Mouse (Mus musculus): ENCODE measurements around the gene 2310061I04Rik. TPM values are rescaled to one million over a fixed set of nuclear protein-coding genes. Genes with fewer than 3 reads are reported as not detected.
"Not testable (repeated sequence)": the region's sequence is repeated elsewhere in the genome, so short reads cannot be mapped to it uniquely, and the experiment has no call there.

The 2310061I04Rik gene
- 10 to 100 TPM; 49.6 to 56.2 TPM for total RNA-seq (2021)
- long read RNA-seq, experiment 1, transcript 2310061I04Rik-204 (6 exons, 1,293 nt), result major isoform, 39 of 45 reads
- long read RNA-seq, experiment 1, partial matches to known transcripts, result 1 of 45 reads
- long read RNA-seq, experiment 1, other reads (novel, unspliced or antisense), result 3 of 45 reads
- long read RNA-seq, experiment 2, transcript 2310061I04Rik-204 (6 exons, 1,293 nt), result major isoform, 44 of 65 reads
- long read RNA-seq, experiment 2, transcript 2310061I04Rik-203 (6 exons, 1,193 nt), result minor isoform, 9 of 65 reads
- long read RNA-seq, experiment 2, partial matches to known transcripts, result 1 of 65 reads
- long read RNA-seq, experiment 2, other reads (novel, unspliced or antisense), result 6 of 65 reads

DNA sequence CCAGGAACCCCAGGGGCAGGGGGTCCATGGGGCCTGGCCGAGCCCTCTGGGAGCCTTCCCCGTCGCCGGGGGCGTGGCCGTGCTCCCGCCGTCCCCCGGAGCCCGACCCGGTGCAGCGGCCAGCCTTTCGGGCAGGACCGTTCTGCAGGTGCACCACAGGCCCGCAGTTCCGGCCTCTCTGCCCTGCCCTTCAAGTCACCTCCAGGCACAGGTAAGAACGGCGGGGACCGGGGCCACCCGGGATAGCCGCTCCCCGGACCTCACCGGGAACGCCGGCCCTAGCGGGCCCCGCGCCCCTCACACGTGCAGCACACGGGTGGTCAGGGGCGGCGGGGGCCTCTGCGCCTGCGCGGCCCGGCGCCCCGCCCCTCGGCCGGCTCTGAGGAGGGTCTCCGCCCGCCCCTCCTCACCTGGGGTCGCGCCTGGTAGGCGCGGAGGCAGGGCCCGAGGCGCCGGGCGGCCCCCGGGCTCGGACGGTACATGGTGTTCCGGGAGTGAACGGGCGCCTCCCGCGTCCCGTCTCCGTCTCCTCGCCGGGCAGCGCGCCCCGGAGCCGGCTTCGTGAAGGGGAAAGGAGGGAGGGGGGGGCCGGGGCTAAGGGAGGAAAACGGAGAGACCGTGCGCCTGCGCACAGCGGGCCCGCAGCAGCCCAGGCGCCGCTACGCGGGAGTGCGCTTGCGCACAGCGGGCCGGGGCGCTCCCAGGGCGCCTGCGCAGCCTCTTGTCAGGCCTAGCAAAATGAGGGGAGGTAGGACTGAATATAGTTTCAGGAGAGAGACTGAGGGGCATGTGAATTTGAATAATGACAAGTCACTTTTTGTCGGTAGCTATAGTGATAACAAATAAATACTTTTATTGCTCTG lies at the start of gene 2310061I04Rik:
TSS of gene 2310061I04Rik (minus strand) at position 651 of the 863 bp plus-strand sequence.
- peak; percentile 94 for DNase-seq

- no peak for DNase-seq
Measured at GRCm38 (mm10) chr17:35939941-35940340, 42.7 kb upstream of the 2310061I04Rik start.

- DNase-seq, result no peak
Measured at GRCm38 (mm10) chr17:35939108-35939507, 41.9 kb upstream of the 2310061I04Rik start.

DNA sequence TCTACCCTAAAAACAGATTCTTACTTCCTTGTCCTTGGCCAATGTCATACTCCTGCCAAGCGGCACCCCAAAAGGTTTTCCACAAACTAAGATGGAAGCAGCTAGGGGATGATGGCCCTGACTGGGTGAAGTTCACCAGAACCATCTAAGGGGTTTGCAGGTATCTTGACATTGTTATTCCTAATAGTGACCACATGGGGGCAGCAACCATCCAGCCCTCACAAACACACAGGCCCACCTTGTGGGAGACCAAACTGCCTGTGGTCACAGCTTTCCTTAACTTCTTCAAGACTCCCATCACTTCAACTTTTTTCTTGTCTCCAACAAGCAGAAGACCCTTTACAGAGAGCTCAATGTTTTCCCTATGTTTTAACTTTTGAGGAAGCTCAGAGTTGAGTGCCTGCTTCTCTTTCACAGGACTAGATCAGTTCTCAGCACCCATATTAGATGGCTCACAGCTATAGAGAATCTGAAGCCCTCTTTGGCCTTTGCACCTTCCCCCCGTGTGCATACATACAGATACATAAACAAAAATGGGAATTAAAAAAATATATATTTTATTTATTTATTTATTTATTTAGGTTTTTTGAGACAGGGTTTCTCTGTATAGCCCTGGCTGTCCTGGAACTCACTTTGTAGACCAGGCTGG lies 40.6 kb upstream of the 2310061I04Rik start:
- no peak for DNase-seq

DNA sequence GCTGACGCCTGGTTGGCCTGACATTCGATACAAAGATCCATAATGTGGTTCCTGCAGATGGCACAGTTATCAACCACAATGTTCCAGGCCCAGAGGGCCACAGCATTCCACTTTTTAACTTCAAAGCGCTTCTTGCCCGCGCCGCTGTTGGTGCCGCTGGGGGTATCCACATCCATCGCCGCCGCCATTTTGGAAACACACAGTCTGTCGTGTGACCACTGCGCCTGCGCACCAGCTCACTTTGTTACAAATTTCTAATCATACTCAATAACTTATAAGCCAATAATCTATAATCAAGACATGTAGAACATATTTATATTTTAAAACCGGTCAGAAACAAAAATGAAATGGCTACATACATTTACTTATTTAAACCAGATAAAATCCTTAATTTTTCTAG lies 38.5 kb upstream of the 2310061I04Rik start:
- not testable (repeated sequence) for DNase-seq

DNA sequence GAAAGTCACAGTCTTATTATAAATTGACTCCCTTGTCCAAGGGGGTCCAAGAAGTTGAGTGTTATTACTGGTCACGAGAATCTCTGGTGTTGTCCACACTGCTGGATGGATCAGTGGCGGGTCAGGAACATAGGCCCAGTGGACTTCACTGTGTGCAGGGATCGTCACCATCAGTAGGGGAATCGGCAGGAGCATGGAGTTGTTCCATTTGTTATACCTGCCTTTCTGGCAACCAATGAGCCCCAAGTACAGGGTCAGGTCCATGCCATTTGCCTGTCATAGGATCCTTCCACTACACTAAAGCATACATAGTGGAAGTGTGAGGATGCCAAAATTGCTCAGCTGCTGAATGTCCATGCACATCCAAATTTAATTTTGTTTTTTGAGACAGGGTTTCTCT lies 35.4 kb upstream of the 2310061I04Rik start:
- no peak for DNase-seq

GRCm38 (mm10) chr17:35930627-35931026 lies 33.4 kb upstream of the 2310061I04Rik start:
- DNase-seq, result no peak

DNA sequence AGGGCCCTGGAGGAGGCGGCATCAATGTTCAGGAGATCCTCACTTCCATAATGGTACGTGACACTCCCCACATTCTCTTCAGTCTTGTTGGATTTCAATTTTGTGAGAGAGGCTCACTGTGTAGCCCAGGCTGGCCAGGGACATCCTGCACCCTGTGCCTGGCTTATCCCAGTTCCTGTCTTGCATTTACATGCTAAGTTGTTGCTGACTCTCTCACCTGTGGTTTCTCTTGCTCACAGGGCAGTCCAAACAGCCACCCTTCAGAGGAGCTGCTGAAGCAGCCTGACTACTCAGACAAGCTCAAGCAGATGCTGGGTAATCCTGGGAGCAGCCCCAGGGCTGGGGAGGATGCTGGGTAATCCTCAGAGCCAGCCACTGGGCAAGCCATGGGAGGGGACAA lies 32.3 kb upstream of the 2310061I04Rik start:
- DNase-seq, result no peak

DNA sequence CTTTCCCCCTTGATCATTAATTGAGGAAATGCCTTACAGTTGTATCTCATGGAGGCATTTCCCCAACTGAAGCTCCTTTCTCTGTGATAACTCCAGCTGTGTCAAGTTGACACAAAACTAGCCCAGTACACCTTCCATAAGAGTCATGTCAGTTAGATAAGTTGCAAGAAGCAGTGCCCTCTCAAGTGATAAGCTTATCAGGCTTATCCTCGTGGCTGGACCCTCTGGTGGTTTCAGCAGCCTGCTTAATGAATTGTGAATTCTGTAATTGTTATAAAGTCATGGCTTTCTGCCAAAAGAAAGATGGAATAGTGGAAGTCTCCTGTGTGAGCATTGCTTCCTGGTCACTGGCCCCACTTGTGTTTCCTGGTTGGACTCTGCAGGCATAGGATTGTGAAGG lies 30.2 kb upstream of the 2310061I04Rik start:
- DNase-seq, result no peak

DNA sequence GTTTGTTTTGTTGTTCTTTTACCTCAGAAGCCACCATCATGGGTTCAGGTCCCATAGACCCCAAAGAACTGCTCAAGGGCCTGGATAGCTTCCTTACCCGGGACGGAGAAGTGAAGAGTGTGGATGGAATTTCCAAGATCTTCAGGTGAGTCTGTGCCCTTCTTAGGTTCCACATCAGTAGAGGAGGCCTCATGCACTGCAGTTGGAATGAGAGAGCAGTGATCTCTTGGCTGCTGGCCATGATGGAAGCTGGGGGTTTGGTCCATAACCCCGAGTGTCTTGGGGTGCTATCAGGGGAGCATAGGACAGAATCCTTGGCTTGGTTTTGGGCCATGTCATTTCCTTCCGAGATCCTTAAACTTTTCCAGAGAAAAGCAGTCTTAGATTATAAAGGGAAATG lies 26.1 kb upstream of the 2310061I04Rik start:
- DNase-seq, result no peak

GRCm38 (mm10) chr17:35922566-35922965 lies 25.3 kb upstream of the 2310061I04Rik start:
- DNase-seq, result no peak

GRCm38 (mm10) chr17:35921710-35922109 lies 24.5 kb upstream of the 2310061I04Rik start:
- no peak for DNase-seq

DNA sequence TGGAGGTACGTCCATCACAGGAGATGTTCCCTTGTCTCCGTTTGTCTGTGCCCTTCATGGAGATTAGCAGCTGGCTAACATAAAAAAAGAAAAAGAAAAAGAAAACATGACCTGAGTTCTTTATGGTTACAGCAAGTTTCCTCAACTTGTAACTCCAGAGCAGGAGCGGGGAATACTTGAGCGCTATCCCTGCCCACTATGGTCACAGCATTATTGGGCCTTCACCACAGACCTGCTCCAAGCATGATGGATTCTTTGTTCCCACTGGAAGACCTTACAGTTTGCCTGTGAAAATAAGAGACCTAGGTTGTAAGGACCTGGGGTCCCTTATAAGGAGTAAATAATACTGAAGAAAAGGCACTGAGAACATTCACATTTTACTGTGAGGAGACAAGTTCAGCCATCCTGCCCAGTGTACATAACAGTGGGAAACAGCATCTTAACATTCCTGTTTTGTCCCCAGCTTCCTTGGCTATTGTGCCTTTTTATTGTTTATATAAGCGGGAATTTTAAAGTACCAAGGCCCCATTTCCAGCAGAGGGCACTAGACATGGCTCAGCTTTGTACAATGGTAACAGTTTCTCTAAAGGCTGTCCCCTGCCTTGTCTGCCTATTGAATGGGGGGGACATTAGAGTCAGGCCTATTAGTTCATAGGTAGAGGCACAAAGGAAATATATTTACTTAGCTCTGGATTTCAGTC lies 23.8 kb upstream of the 2310061I04Rik start:
- DNase-seq, result no peak

GRCm38 (mm10) chr17:35920384-35920783 lies 23.2 kb upstream of the 2310061I04Rik start:
- DNase-seq, result no peak

GRCm38 (mm10) chr17:35919864-35920301 lies 22.7 kb upstream of the 2310061I04Rik start:
- DNase-seq, result no peak

DNA sequence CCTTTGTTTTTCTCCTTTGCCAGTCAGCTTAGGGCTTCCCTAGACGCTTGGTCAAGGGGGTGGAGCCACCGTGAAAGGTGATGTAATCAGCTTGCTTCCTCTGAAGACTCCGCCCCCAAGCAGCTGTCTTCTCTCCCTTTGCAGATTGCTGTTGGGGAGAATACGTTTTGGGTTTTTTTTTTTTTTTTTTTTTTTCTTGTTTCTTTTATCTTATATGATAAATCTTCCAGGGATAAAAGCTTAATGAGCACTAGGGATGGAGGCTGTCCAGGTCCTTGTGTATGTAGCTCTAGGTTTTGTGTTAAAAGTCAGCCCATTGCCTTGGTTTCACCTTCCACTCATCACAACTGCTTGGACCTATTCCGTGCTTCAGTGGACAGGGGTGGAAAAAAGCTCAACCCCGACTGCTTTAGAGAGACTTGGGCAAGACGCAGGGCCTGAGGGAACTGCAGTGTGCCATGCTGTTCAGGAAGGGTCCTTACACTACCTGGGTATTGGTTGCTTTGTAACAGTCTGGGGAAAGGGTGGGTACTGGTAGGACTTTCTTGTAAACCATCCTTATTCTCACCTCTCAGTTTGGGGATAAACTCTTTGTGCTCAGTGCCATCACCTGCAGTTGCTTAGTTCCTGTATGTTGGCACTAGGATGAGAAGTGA lies 22.0 kb upstream of the 2310061I04Rik start:
- DNase-seq, result peak; percentile 90

DNA sequence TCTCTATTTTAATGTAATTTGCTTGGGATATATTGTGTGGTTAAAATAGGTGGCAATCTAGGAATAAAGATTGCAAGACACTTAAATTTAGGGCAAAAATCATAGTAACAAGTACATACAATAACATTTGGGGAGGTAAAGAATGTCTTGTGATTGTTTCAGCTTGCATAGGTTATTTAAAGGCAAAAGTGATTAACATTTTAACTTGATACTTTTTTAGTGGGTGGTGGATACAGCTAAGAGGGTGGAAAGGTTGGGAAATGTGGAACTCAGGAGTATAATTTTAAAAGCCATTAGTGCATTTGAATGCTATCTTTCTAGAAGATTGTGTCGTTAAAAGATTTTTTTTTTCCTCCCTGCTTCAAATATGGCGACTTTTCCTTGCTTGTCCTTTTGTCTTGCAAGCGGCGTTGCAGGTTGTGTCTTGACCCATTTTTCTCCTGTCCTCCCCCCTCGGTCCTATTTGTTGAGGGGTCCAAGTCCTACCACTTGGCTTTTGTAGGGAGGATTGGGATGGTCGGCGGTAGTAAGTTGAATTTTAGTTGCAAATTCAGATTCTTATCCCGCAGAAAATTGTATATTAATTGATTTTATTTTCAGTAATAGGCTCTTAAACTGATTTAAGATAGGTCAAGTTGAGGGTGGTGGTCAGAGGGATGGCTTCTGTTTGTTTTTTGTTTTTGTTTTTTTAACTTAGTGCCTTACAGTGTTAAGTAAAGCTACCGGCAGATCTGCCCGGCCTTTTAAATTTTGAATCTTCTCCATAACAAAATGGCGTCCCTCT lies 21.2 kb upstream of the 2310061I04Rik start:
- no peak for DNase-seq

DNA sequence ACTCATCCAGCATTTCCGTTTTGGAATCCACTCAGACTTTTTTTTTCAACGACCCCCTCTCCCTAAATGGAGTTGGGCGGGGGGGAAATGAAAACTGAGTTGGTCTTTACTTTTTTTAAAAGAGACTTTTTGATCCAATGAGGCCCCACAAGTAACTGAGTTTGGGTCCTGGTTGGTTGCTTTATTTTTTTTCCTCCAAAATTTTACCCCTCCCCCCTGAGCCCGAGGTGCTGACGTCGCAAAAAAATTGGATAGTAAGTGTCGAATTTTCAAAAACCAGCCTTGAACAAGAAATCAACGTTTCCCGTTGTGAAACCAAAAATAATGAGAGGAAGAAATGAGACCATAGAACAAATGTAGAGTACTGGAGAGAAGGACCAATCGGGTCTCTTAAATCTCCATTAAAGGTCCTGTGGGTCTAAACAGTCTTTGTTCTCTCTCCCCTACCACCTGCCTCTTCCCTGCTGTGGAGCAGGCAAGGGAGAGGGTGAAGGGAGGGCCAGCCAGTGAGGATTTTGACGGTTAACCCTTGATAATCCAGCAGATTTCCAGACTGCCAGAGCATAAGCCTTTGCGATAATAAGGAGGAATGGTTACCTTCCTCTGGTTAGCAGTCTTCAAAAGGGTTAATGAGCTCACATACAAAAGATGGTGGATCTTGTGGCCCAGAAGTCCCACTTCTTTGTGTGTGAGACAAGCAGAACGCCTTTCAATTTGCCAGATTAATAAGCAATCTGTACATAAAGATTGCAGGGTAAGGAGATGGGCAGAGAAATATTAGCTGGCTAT lies 20.4 kb upstream of the 2310061I04Rik start:
- DNase-seq, result no peak

DNA sequence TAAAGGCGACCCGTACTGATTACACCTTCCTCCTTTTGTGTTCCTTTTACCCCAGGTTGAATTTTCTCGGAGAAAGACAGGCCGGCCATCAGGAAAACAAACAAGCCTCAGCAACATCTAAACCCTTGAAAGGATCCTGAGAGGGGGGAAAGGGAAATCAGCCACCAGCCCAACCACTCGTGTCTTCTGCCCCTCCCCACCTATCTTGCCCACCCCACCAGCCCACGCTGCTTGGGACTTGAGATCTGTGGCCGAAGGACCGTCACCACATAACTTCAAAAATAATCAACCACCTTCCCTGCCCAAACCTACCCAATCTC lies 19.9 kb upstream of the 2310061I04Rik start:
- DNase-seq, result no peak

All from gastrocnemius, postnatal 10 days (tissue).